Mouse (Mus musculus) E14TG2a.4 (cell line): ENCODE results near the gene Elovl4.

Experiments
- CTCF ChIP-seq: conservative IDR thresholded peaks from 2 replicates; pipeline ENCODE4 v1.5.1; 2014; ENCODE audit warnings: low read length
- NANOG ChIP-seq: IDR thresholded peaks from 2 replicates; pipeline ENCODE4 v1.6.1; 2014; ENCODE audit warnings: borderline replicate concordance, low read length, mixed read lengths
- POU5F1 ChIP-seq: IDR thresholded peaks from 2 replicates; pipeline ENCODE4 v1.6.1; 2014; ENCODE audit warnings: low read length, borderline replicate concordance

GRCm38 (mm10) chr9:83731877-83732276, 74.2 kb downstream of the Elovl4 start:
- TF ChIP-seq CTCF = no peak
- TF ChIP-seq NANOG = no peak
- no peak for TF ChIP-seq POU5F1
